Mouse (Mus musculus): Measurements from ENCODE around the gene 1810043G02Rik. TPM values are rescaled to one million over a fixed set of nuclear protein-coding genes. Genes with fewer than 3 reads are reported as not detected.

The 1810043G02Rik gene
- polyA plus RNA-seq, 1 experiment: 14.6 TPM

- Histone ChIP-seq H3K36me3 (ENCODE audit: control insufficient read depth, insufficient read depth, low read length) (no peaks in the 10 kb centered on the region), H3K4me1 (ENCODE audit: control insufficient read depth, insufficient read depth, insufficient read length, low read length) (peaks cover 7% of the 10 kb centered on the region), H3K27me3 (ENCODE audit: control insufficient read depth, insufficient read depth, low read length) (peaks cover 16% of the 10 kb centered on the region), H3K4me3 (ENCODE audit: low read depth, low read length) (peak within 1 kb of the TSS; percentile 44), H3K27ac (ENCODE audit: insufficient read depth, low read depth, low read length) (no peak within 1 kb of the TSS)
- TF ChIP-seq POLR2A (IDR thresholded peaks at IDR 0.05; ENCODE audit: low read depth, low read length): no peak
- no peak for TF ChIP-seq CTCF (IDR thresholded peaks at IDR 0.05; ENCODE audit: extremely low read depth, insufficient read length, insufficient replicate concordance, low read depth, low read length)
- 75% methylated on average over 6 of the region's 6 CpGs for WGBS
Measured at GRCm38 (mm10) chr10:77970481-77970880, 7.8 kb upstream of the 1810043G02Rik start, which contains the start of gene Trpm2. TSS of gene Trpm2 (minus strand) at chr10:77970563.

GRCm38 (mm10) chr10:77971191-77971590, 7.1 kb upstream of the 1810043G02Rik start:
- H3K27ac ChIP-seq (ENCODE audit: insufficient read depth, low read depth, low read length): no peak overlapping the region
- peaks cover 7% of the 10 kb centered on the region for H3K4me1 ChIP-seq (ENCODE audit: control insufficient read depth, insufficient read depth, insufficient read length, low read length)
- 45% methylated on average over 10 of the region's 10 CpGs for WGBS
- H3K36me3 ChIP-seq (ENCODE audit: control insufficient read depth, insufficient read depth, low read length): no peaks in the 10 kb centered on the region
- peaks cover 16% of the 10 kb centered on the region for H3K27me3 ChIP-seq (ENCODE audit: control insufficient read depth, insufficient read depth, low read length)
- no peak overlapping the region; the same call in 1 of the 2 replicates for H3K4me3 ChIP-seq (ENCODE audit: low read depth, low read length)
- TF ChIP-seq CTCF (IDR thresholded peaks at IDR 0.05; ENCODE audit: extremely low read depth, insufficient read length, insufficient replicate concordance, low read depth, low read length): no peak
- no peak for TF ChIP-seq POLR2A (IDR thresholded peaks at IDR 0.05; ENCODE audit: low read depth, low read length)

- Histone ChIP-seq H3K4me1 (ENCODE audit: control insufficient read depth, insufficient read depth, insufficient read length, low read length) (peaks cover 7% of the 10 kb centered on the region), H3K36me3 (ENCODE audit: control insufficient read depth, insufficient read depth, low read length) (no peaks in the 10 kb centered on the region), H3K27me3 (ENCODE audit: control insufficient read depth, insufficient read depth, low read length) (peaks cover 16% of the 10 kb centered on the region), H3K4me3 (ENCODE audit: low read depth, low read length) (no peak overlapping the region), H3K27ac (ENCODE audit: insufficient read depth, low read depth, low read length) (no peak overlapping the region)
- TF ChIP-seq CTCF (IDR thresholded peaks at IDR 0.05; ENCODE audit: extremely low read depth, insufficient read length, insufficient replicate concordance, low read depth, low read length) (0 out of 2 replicates have a peak, but pooled peaks have one; percentile 7), POLR2A (IDR thresholded peaks at IDR 0.05; ENCODE audit: low read depth, low read length) (no peak)
- 62% methylated on average over 17 of the region's 17 CpGs for WGBS
Measured at GRCm38 (mm10) chr10:77971709-77972553, 6.4 kb upstream of the 1810043G02Rik start.

GRCm38 (mm10) chr10:77974323-77974722, 4.0 kb upstream of the 1810043G02Rik start:
- Histone ChIP-seq H3K36me3 (ENCODE audit: control insufficient read depth, insufficient read depth, low read length) (no peaks in the 10 kb centered on the region), H3K4me1 (ENCODE audit: control insufficient read depth, insufficient read depth, insufficient read length, low read length) (peaks cover 10% of the 10 kb centered on the region), H3K27ac (ENCODE audit: insufficient read depth, low read depth, low read length) (no peak overlapping the region), H3K4me3 (ENCODE audit: low read depth, low read length) (no peak overlapping the region), H3K27me3 (ENCODE audit: control insufficient read depth, insufficient read depth, low read length) (peaks cover 5% of the 10 kb centered on the region)
- 68% methylated on average over 5 of the region's 5 CpGs for WGBS
- no peak for TF ChIP-seq POLR2A (IDR thresholded peaks at IDR 0.05; ENCODE audit: low read depth, low read length)
- no peak for TF ChIP-seq CTCF (IDR thresholded peaks at IDR 0.05; ENCODE audit: extremely low read depth, insufficient read length, insufficient replicate concordance, low read depth, low read length)

GRCm38 (mm10) chr10:77974811-77975210, 3.5 kb upstream of the 1810043G02Rik start:
- WGBS: 69% methylated on average over 5 of the region's 5 CpGs
- no peaks in the 10 kb centered on the region; the same call in 1 of the 2 replicates for H3K27me3 ChIP-seq (ENCODE audit: control insufficient read depth, insufficient read depth, low read length)
- H3K27ac ChIP-seq (ENCODE audit: insufficient read depth, low read depth, low read length): no peak overlapping the region
- H3K4me1 ChIP-seq (ENCODE audit: control insufficient read depth, insufficient read depth, insufficient read length, low read length): peaks cover 7% of the 10 kb centered on the region; the same call in 1 of the 2 replicates
- H3K4me3 ChIP-seq (ENCODE audit: low read depth, low read length): no peak overlapping the region
- no peaks in the 10 kb centered on the region for H3K36me3 ChIP-seq (ENCODE audit: control insufficient read depth, insufficient read depth, low read length)
- TF ChIP-seq CTCF (IDR thresholded peaks at IDR 0.05; ENCODE audit: extremely low read depth, insufficient read length, insufficient replicate concordance, low read depth, low read length): no peak
- no peak for TF ChIP-seq POLR2A (IDR thresholded peaks at IDR 0.05; ENCODE audit: low read depth, low read length)

GRCm38 (mm10) chr10:77975653-77976052, 2.7 kb upstream of the 1810043G02Rik start:
- Histone ChIP-seq H3K4me1 (ENCODE audit: control insufficient read depth, insufficient read depth, insufficient read length, low read length) (peaks cover 7% of the 10 kb centered on the region; the same call in 1 of the 2 replicates), H3K27me3 (ENCODE audit: control insufficient read depth, insufficient read depth, low read length) (no peaks in the 10 kb centered on the region; the same call in 1 of the 2 replicates), H3K27ac (ENCODE audit: insufficient read depth, low read depth, low read length) (no peak overlapping the region), H3K36me3 (ENCODE audit: control insufficient read depth, insufficient read depth, low read length) (no peaks in the 10 kb centered on the region), H3K4me3 (ENCODE audit: low read depth, low read length) (no peak overlapping the region)
- 13% methylated on average over 4 of the region's 4 CpGs for WGBS
- TF ChIP-seq CTCF (IDR thresholded peaks at IDR 0.05; ENCODE audit: extremely low read depth, insufficient read length, insufficient replicate concordance, low read depth, low read length): no peak
- TF ChIP-seq POLR2A (IDR thresholded peaks at IDR 0.05; ENCODE audit: low read depth, low read length): no peak

GRCm38 (mm10) chr10:77976458-77977150, 1.7 kb upstream of the 1810043G02Rik start:
- 38% methylated on average over 8 of the region's 8 CpGs for WGBS
- Histone ChIP-seq H3K27ac (ENCODE audit: insufficient read depth, low read depth, low read length) (no peak overlapping the region), H3K36me3 (ENCODE audit: control insufficient read depth, insufficient read depth, low read length) (no peaks in the 10 kb centered on the region), H3K4me1 (ENCODE audit: control insufficient read depth, insufficient read depth, insufficient read length, low read length) (0 out of 2 replicates have a peak, but pooled peaks cover 3% of the 10 kb centered on the region), H3K4me3 (ENCODE audit: low read depth, low read length) (no peak overlapping the region), H3K27me3 (ENCODE audit: control insufficient read depth, insufficient read depth, low read length) (no peaks in the 10 kb centered on the region)
- no peak for TF ChIP-seq CTCF (IDR thresholded peaks at IDR 0.05; ENCODE audit: extremely low read depth, insufficient read length, insufficient replicate concordance, low read depth, low read length)
- TF ChIP-seq POLR2A (IDR thresholded peaks at IDR 0.05; ENCODE audit: low read depth, low read length): no peak

All from small intestine, adult 2 months (tissue).